Mouse (Mus musculus) right cerebral cortex, postnatal 10 days (tissue): ENCODE results near the gene Ppp1r1c.
"Not testable (repeated sequence)": the region's sequence is repeated elsewhere in the genome, so short reads cannot be mapped to it uniquely, and the experiment has no call there.

Source experiments
- DNase-seq, 2 experiments: peaks; one replicate each; pipeline ENCODE4 v3.0.0; 2021; ENCODE audit warnings: low spot score in 2 of 2

Gene Ppp1r1c

DNA sequence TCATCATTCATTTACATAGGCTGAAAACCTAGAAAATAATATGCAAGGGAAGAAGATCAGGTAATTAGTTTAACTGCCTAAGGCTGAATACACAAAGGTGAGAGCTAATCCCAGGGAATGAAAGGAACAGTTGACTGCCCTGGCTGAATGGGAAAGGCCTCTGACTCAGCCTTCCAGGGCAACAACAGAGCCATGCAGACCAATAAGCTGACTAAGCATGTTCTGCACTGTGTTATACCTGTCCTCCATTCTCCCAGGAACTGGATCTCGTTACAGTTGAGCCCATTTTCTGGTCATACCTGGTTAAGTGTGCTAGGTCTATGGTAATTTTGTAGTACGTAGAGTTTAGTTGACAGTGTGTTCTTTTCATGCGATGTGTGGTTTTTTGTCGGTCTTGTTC is 36.6 kb downstream of the Ppp1r1c start:
- no peak for DNase-seq

- no peak for DNase-seq
Measured at GRCm38 (mm10) chr2:79751685-79752084, 44.1 kb downstream of the Ppp1r1c start.

DNA sequence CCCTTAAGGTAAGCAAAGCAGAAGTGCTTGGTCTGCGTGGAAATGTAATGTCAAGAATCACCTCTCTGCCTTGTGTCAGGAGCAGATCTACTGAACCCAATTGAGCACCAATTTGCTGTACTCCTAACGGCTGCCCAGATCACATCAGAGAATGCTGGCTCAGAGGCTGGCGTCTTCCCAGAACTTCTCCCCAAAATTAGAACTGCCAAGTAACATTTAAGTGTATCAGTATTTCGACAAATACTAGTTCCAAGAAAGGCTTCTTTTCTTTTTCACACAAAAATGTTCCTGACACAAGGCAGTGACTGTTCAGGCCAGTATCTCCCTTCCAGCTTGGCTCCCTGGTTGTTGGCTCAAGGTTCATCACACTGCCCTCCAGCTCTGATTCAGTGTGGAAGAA is 52.4 kb downstream of the Ppp1r1c start:
- DNase-seq: peak; percentile 61 to 69

- no peak for DNase-seq
Measured at GRCm38 (mm10) chr2:79762723-79763388, 55.3 kb downstream of the Ppp1r1c start.

DNA sequence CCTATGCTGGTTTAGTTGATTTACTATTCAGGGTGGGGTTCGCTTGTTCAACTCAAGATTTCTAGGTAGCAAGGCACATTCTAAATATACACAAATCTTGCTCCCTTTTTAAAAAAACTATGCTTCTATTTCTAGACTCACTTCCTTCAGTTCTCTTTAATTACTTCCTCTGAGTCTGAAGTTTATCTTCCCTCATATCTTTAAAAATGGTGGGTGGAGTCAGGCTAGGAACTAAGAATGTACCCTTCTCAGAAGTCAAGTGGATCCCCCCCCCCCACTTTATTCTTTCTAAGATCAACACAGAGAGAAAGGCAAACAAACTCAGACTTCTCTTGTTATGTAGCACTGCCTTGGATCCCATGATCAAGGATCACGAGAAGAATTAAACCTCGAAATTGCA is 57.5 kb downstream of the Ppp1r1c start:
- DNase-seq: no peak

DNA sequence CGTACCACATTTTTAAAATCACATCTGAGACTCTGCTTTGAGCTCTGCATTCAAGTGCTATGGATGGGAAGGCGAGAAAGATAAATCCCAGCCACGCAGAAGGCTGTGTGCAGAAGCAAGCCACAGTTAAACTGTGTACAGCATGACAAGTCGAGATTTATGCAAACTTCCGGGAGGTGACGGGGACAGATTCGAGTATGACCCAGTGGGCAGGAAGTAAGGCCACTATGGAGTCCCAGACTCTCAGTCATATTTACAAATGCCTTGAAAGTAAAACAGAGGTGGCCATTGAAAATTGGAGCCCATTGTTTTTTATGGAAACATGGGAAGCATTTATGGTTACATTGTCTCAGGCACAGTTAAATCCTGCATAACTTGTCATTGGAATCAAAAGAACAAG is 58.1 kb downstream of the Ppp1r1c start:
- DNase-seq: no peak

GRCm38 (mm10) chr2:79768625-79769024 is 61.0 kb downstream of the Ppp1r1c start:
- no peak for DNase-seq

GRCm38 (mm10) chr2:79770307-79770706 is 62.7 kb downstream of the Ppp1r1c start:
- DNase-seq: no peak

DNA sequence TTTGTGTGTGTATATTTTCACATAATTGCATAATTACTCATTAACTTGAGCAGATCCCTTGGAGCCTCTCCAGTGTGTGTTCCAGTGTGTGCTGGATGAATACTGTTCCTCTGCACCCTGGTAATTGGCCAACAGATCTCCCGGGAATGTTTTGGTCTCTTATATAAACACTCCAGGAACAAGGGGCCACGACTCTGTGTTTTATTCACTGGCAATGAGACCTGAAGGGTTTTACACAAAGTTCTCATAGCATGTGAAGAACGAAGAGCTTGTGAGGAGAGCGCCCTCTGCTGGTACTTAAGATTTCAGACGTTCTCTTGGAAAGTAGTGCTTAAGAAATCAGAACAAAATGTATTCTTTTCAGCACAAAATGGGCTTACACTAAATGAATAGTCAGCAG is 66.8 kb downstream of the Ppp1r1c start:
- DNase-seq: peak; percentile 83 to 87

DNA sequence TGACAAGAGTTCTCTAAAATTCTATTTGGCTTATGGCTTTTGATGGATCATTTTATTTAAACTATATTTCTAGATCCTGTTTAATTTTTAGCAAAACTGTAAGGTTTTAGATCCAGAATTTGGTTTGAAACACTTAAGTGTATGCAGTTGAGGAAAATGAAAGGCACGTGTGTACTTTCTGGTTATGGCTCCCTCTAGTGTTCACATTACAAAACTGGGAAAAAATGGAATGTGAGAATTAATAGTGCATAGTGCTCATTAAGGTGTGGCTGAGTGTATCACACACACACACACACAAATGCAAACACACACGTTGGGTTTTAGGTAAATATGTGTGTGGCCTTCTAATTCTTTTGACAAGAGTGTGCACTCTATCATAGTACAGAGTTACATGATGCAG is 70.2 kb downstream of the Ppp1r1c start:
- no peak for DNase-seq

DNA sequence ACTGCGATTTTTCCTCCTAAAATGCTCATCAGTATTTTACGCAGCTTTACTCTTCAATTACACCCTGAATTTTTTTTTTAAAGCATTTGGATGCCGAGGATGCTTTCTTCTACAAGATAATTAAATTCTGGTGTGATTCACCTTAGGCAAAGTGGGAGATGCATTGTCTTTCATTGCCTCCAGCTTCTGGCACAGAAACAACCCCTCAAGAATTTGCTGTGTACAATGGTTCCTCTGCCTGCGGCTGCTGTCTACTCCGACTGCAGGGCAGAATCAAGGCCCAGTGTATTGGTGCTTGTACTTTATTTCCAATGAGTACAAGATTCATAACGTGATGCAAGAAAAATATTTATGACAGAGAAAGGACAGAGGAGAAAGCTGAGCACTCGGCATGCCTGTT is 73.2 kb downstream of the Ppp1r1c start:
- no peak for DNase-seq

- no peak for DNase-seq
Measured at GRCm38 (mm10) chr2:79785541-79786134, 78.1 kb downstream of the Ppp1r1c start.

DNA sequence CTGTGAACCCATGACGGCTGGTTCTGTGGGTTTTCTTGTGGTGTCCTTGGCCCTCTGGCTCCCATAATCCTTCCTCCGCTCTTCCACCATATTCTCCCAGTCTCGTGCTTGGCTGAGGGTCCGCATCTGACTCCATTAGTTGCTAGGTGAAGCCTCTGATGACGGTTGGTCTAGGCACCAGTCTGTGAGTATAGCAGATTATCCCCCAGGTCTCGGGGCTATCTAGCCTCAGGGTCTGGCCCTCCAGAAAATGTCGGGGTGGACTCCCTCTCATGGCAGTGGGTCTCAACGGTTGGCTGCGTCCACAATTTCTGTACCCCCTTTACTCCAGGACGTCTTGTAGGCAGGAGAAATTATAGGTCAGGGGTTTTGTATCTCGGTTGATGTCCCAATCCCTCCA is 78.9 kb downstream of the Ppp1r1c start:
- no peak for DNase-seq

DNA sequence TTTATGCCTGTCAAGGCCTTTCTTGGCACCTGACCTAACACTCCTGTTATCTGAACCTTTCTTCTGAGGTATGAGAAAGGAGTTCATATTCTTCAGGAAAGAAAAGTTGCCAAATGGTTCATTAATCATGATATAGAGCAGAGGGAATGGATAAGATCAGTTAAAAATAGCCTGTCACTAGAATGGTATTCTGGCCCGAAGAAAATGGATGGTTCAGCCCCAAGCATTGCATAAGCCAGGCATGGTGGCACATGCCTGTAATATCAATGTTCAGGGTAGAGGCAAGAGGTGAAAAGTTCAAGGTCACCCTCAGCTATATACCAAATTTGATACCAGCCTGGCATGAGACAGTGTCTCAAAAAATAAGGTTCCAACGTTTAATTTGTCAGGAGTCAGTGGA is 85.6 kb downstream of the Ppp1r1c start:
- DNase-seq: no peak

GRCm38 (mm10) chr2:79797444-79797843 is 89.9 kb downstream of the Ppp1r1c start:
- no peak for DNase-seq

DNA sequence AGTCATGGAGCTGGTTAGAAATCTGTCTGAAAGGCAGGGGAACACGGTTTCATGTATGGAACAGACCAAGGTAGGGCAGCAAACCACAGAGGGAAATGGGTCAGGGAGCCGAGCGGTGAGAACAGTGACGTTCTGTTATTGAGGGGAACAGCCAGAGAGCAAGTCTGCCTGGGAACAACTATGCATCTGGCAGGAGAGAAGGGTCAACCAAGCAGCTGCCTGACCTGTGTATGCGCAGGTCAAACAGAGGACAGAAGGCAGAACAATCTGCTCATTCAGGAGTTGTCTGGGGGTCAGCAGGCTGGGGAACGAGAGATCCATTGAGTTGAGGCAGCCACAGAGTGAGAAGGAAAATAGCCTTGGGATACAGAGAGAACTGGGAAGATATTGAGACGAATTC is 91.0 kb downstream of the Ppp1r1c start:
- DNase-seq: no peak

DNA sequence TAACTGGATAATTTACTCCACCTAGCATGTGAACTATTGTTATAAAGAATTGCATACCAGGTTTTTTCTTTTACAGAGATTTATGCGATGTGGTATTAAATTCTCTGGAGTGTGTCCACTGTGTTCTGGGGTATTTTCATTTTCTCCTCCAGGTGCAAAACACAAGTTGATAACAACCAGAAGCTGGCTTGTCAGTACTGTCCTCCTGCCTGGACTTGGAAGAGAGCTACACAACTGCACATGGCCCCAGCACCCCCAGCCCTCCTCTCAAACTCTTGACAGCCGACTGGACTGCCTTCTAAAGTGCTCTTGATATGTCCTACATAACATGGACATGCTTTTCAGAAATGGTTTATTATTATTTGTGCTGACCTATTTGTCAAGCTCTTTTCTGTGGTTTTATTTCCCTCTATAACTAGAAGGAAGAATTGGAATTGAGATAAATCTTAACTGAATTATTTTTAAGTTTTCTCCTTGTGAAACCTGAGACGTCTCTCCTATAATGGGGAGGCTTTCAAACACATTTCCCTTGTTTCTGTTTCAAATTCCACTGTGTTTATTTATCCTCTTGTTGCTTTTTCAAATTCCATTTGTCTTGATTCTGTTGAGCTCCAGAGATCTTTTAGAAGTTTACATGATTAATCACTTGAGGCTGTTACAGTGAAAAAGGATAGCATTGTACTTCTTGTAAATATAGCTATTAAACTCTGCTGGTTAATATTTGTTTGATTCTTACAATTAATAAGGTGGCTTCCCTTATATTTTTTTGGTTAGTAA is 108.3 kb downstream of the Ppp1r1c start:
- DNase-seq: no peak

- no peak for DNase-seq
Measured at GRCm38 (mm10) chr2:79819543-79819942, 112.0 kb downstream of the Ppp1r1c start.

DNA sequence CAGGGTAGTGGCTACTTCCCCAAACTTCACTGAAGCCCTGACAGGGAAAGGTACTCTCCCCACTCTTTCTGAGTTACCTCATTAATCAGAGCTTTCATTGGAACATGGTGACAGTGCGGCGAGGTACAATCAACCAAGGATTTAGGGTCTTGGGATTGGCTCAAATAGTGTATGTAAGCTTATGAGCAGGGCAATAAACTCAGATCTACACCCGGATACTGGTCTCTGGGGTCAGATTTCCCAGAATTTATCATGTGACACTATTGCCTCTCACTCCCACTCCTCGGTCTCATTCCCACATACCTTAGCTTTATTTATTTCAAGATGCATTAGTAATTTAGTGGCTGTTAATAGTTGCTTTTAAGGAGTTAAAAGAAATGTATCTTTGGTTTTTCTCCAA is 118.3 kb downstream of the Ppp1r1c start:
- DNase-seq: no peak

DNA sequence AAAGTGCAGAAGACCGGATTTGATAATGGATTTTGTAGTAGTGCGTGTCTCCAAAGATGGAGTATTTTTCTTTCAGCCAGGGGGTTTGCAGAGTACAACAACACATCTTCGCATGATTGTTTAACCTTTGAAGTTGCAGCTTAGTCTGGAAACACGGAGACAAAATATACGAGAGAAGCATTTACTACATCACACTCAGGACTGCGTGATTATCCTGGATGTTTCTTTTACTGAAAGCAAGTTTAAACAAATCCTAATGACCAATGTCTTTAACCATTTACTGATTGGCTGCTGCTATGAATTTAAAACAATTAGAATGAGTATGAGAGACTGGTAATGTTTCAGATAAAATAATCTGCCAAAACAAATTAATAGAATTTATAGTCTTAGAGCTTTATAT is 131.5 kb downstream of the Ppp1r1c start:
- DNase-seq: no peak

DNA sequence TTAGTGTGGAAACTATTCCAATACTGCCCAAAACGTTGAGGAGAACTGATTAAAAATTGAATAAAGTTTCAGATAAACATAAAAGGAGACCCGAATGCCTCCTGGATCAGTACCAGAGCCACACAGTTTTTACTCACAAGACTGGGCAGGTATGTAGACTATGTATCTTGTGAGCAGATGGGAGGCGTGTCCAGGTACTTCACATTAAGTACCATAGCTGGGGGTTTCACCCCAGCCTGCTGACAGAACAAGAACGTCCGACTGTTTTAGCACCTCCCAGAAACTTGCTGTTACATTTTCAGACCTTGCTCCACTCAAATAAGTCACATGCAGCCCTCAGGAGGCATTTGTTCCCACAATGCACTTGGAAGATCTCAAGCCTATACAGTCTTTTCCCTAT is 131.9 kb downstream of the Ppp1r1c start:
- DNase-seq: no peak

DNA sequence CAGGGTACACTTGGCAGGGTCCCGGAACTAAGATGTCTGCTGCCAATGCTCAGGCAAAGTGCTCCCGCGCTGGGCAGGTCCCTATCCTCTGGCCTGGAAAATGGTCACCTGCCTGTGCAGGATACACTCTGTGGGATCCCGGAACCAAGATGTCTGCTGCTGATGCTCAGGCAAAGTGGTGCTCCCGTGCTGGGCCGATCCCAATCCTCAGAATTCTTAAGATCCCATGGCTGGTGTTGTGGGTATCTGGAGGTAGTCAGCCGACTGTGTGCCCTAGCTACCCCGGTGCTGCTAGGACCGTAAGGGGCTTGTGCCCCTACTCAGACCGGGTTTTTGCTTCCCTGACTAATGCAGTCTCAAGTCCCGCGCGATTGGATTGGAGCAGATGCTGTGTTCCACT is 139.8 kb downstream of the Ppp1r1c start:
- DNase-seq: not testable (repeated sequence)

DNA sequence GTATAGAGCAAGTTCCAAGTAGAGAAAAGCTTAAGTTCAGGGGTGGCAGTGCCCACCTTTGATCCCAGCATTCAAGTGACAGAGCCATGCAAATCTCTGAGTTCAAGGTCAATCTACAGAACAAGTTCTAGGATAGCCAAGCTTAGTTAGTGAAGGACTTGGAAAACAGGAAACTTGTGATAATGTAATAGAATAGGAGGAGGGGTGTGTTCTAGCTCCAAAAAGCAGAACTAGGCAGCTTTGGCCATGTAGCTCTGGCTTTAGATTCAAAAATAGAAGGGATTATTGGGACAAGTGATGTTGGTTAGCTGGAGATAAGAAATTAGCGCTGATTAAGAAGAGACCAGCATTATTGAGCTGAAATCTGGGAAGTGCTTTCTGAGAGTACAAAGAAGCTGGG is 149.3 kb downstream of the Ppp1r1c start:
- no peak for DNase-seq
